Mouse (Mus musculus) frontal cortex, postnatal 25 days (tissue): ENCODE measurements at regions not wholly inside any gene's neighbourhood (a gene's known extent, or its start where the extent isn't known, plus 50 kb on each side); places are given as distances from the start of the nearest gene placed in this dataset.
A peak's percentile ranks its signal among the peaks of the same experiment; 100 is the strongest.

Experiments used
- DNase-seq, 2 experiments: peaks; one replicate each; pipeline ENCODE4 v3.0.0; 2022; ENCODE audit warnings: low spot score in 2 of 2

- no peak for DNase-seq
Observed at GRCm38 (mm10) chr16:27586307-27586706, 197.6 kb downstream of the Ccdc50 start.

- DNase-seq: no peak
Observed at GRCm38 (mm10) chr16:27609366-27609765, 220.7 kb downstream of the Ccdc50 start.

- no peak for DNase-seq
Observed at GRCm38 (mm10) chr16:27641306-27641705, 252.6 kb downstream of the Ccdc50 start.

- DNase-seq: no peak
Observed at GRCm38 (mm10) chr16:27678275-27678674, 289.6 kb downstream of the Ccdc50 start.

- DNase-seq: peak; percentile 4 to 8
Observed at GRCm38 (mm10) chr16:27682926-27683325, 294.3 kb downstream of the Ccdc50 start.

GRCm38 (mm10) chr16:27683826-27684225, 295.2 kb downstream of the Ccdc50 start:
- DNase-seq: no peak

- DNase-seq: no peak
Observed at GRCm38 (mm10) chr16:27709946-27710345, 321.3 kb downstream of the Ccdc50 start.

GRCm38 (mm10) chr16:27723445-27723844, 334.8 kb downstream of the Ccdc50 start:
- DNase-seq: no peak
